7 mouse cellular contexts compared by ENCODE assay signal in the genomic region with DNA sequence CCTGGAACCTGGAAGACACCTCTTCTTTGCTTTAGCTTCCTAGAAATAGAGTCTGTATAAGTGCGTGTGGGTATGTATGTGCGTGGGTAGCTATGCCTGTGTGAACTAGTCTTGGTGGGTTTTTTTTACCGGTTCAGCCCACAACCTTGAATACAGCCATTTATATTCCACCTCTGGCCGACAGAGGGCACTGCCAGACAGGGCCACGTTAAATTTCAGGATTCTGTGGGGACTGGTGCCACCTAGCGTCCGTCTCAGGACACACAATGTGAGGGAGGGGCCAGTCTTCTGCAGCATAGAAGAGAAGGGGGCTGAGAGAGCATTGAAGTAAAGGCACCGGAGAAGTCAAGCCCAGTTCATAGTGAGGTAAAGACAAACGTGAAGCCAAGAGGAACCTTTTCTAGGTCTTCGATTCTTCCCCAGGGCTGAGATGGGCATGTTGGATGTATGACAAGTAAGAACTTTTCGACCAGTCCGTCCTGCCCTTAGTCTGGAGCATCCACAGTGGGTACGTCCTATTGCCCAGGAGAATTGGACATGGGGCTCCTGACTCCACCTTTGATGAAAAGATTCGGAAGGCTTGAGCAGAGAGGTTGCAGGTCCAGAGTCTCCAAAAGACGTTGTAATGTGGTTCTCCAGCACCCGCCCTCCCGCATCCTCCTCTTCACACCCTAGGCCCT. TPM values are rescaled to one million over a fixed set of nuclear protein-coding genes. Genes with fewer than 3 reads are reported as not detected.
A peak's percentile ranks its signal among the peaks of the same experiment; 100 is the strongest.
DNase-seq lines count a peak whose midpoint lies in the region; ATAC-seq and TF ChIP-seq lines count a peak whose summit lies in the region.

No protein-coding gene starts in this region.

- H3K4me3 ChIP-seq in embryonic facial prominence, embryonic 10.5 days: no peak overlapping the region
- H3K4me3 ChIP-seq in limb, embryonic 13.5 days: no peak overlapping the region
- H3K4me3 ChIP-seq in midbrain, postnatal 0 days (ENCODE audit: low read depth, low read length): no peak overlapping the region

- 0 out of 2 replicates have a peak, but pooled peaks cover 14% of the 10 kb centered on the region for H3K4me1 ChIP-seq in embryonic facial prominence, embryonic 10.5 days
- H3K4me1 ChIP-seq in limb, embryonic 13.5 days: no peaks in the 10 kb centered on the region
- no peaks in the 10 kb centered on the region for H3K4me1 ChIP-seq in midbrain, postnatal 0 days (ENCODE audit: insufficient read depth, low read length)

- peak; percentile 91 for DNase-seq in adrenal gland, postnatal 14 days
- peak; percentile 86 for DNase-seq in embryonic facial prominence, embryonic 10.5 days (ENCODE audit: low spot score)
- DNase-seq in kidney, adult 8-10 months: peak; percentile 67 to 88
- peak; percentile 85 for DNase-seq in midbrain, postnatal 0 days (ENCODE audit: low spot score)
- peak; percentile 77 to 85 for DNase-seq in spleen, postnatal 14 days (ENCODE audit: low spot score in 2 of 2)

- no peak overlapping the region for H3K4me2 ChIP-seq in limb, embryonic 13.5 days (replicated peaks)
- H3K4me2 ChIP-seq in midbrain, postnatal 0 days (ENCODE audit: low read depth, low read length, poor library complexity, severe bottlenecking): no peak overlapping the region

- peak; percentile 98 for ATAC-seq in granulocyte monocyte progenitor cell, adult 5-6 weeks (replicated peaks; ENCODE audit: poor library complexity, severe bottlenecking)
- ATAC-seq in limb, embryonic 13.5 days (ENCODE audit: low FRiP score, low read depth): peak; percentile 66; the same call in 1 of the 2 replicates
- peak; percentile 77 for ATAC-seq in midbrain, postnatal 0 days (ENCODE audit: low FRiP score)

- H3K9ac ChIP-seq in limb, embryonic 13.5 days: no peak overlapping the region
- H3K9ac ChIP-seq in midbrain, postnatal 0 days (replicated peaks; ENCODE audit: low read length, poor library complexity, severe bottlenecking): no peak overlapping the region

- H3K9me3 ChIP-seq in embryonic facial prominence, embryonic 10.5 days: no peaks in the 10 kb centered on the region
- no peaks in the 10 kb centered on the region for H3K9me3 ChIP-seq in limb, embryonic 13.5 days
- no peaks in the 10 kb centered on the region for H3K9me3 ChIP-seq in midbrain, postnatal 0 days (ENCODE audit: low read length)

- peak; percentile 100 for TF ChIP-seq CTCF in midbrain, postnatal 0 days (IDR thresholded peaks at IDR 0.05)

- no peak overlapping the region for H3K27ac ChIP-seq in embryonic facial prominence, embryonic 10.5 days (replicated peaks)
- no peak overlapping the region for H3K27ac ChIP-seq in limb, embryonic 13.5 days
- H3K27ac ChIP-seq in midbrain, postnatal 0 days (ENCODE audit: low read depth, low read length): no peak overlapping the region

- 0 out of 2 replicates have a peak, but pooled peaks cover 4% of the 10 kb centered on the region for H3K27me3 ChIP-seq in embryonic facial prominence, embryonic 10.5 days (replicated peaks; ENCODE audit: low read depth, poor library complexity, severe bottlenecking)
- H3K27me3 ChIP-seq in limb, embryonic 13.5 days: peaks cover 3% of the 10 kb centered on the region; the same call in 1 of the 2 replicates
- H3K27me3 ChIP-seq in midbrain, postnatal 0 days (ENCODE audit: insufficient read depth, low read length): 0 out of 2 replicates have a peak, but pooled peaks cover 3% of the 10 kb centered on the region

- 38% methylated on average over 17 of the region's 17 CpGs for WGBS in embryonic facial prominence, embryonic 10.5 days
- 32% methylated on average over 17 of the region's 17 CpGs for WGBS in limb, embryonic 13.5 days
- WGBS in midbrain, postnatal 0 days: 32% methylated on average over 17 of the region's 17 CpGs

- H3K36me3 ChIP-seq in embryonic facial prominence, embryonic 10.5 days (replicated peaks): no peaks in the 10 kb centered on the region
- no peaks in the 10 kb centered on the region for H3K36me3 ChIP-seq in limb, embryonic 13.5 days
- H3K36me3 ChIP-seq in midbrain, postnatal 0 days (ENCODE audit: insufficient read depth, low read length): no peaks in the 10 kb centered on the region

RNA-seq across cellular contexts. Expression of a gene that starts 20.3 kb away (rescaled TPM):
- 1.2 and 2.5 TPM in 2 replicates for total RNA-seq in adrenal gland, postnatal 14 days (2021)
- polyA plus RNA-seq in embryonic facial prominence, embryonic 10.5 days (2016; fragmentation: Nextera tagmentation; extraction: Ambion mirVana): 0.38 and 0.66 TPM in 2 replicates
- 19.4 and 21.5 TPM in 2 replicates for total RNA-seq in granulocyte monocyte progenitor cell, adult 5-6 weeks (2014; fragmentation: Nextera tagmentation)
- 6.5 and 9.0 TPM in 2 replicates for total RNA-seq in granulocyte monocyte progenitor cell, adult 5-6 weeks (2017)
- polyA plus RNA-seq in limb, embryonic 13.5 days (2015; fragmentation: Nextera tagmentation; extraction: Ambion mirVana): 0.62 and 0.98 TPM in 2 replicates
- 0.55 and 1.2 TPM in 2 replicates for total RNA-seq in midbrain, postnatal 0 days (2014; rRNA removed)
- polyA plus RNA-seq in midbrain, postnatal 0 days (2015; fragmentation: Nextera tagmentation; extraction: Ambion mirVana): 0.20 TPM in 1 of 2 replicates, not detected in the other

RNA-seq across cellular contexts. Expression of a gene that starts 31.3 kb away (rescaled TPM):
- total RNA-seq in adrenal gland, postnatal 14 days (2021): not detected in 2 replicates
- polyA plus RNA-seq in embryonic facial prominence, embryonic 10.5 days (2016; fragmentation: Nextera tagmentation; extraction: Ambion mirVana): 1.2 and 1.9 TPM in 2 replicates
- total RNA-seq in granulocyte monocyte progenitor cell, adult 5-6 weeks (2014; fragmentation: Nextera tagmentation): not detected in 2 replicates
- total RNA-seq in granulocyte monocyte progenitor cell, adult 5-6 weeks (2017): not detected in 2 replicates
- polyA plus RNA-seq in limb, embryonic 13.5 days (2015; fragmentation: Nextera tagmentation; extraction: Ambion mirVana): 0.05 TPM in 1 of 2 replicates, not detected in the other
- 7.6 and 7.9 TPM in 2 replicates for total RNA-seq in midbrain, postnatal 0 days (2014; rRNA removed)
- 5.9 and 6.0 TPM in 2 replicates for polyA plus RNA-seq in midbrain, postnatal 0 days (2015; fragmentation: Nextera tagmentation; extraction: Ambion mirVana)

RNA-seq across cellular contexts. Expression of a gene that starts 35.5 kb away (rescaled TPM):
- total RNA-seq in adrenal gland, postnatal 14 days (2021): 62.9 and 65.5 TPM in 2 replicates
- polyA plus RNA-seq in embryonic facial prominence, embryonic 10.5 days (2016; fragmentation: Nextera tagmentation; extraction: Ambion mirVana): 46.7 and 51.7 TPM in 2 replicates
- total RNA-seq in granulocyte monocyte progenitor cell, adult 5-6 weeks (2014; fragmentation: Nextera tagmentation): 50.9 and 61.5 TPM in 2 replicates
- 58.6 and 64.3 TPM in 2 replicates for total RNA-seq in granulocyte monocyte progenitor cell, adult 5-6 weeks (2017)
- 63.0 and 63.8 TPM in 2 replicates for polyA plus RNA-seq in limb, embryonic 13.5 days (2015; fragmentation: Nextera tagmentation; extraction: Ambion mirVana)
- 43.6 and 56.4 TPM in 2 replicates for total RNA-seq in midbrain, postnatal 0 days (2014; rRNA removed)
- 44.5 and 46.5 TPM in 2 replicates for polyA plus RNA-seq in midbrain, postnatal 0 days (2015; fragmentation: Nextera tagmentation; extraction: Ambion mirVana)

RNA-seq across cellular contexts. Expression of a gene that starts 35.6 kb away (rescaled TPM):
- 49.3 and 54.1 TPM in 2 replicates for total RNA-seq in adrenal gland, postnatal 14 days (2021)
- 33.1 and 34.3 TPM in 2 replicates for polyA plus RNA-seq in embryonic facial prominence, embryonic 10.5 days (2016; fragmentation: Nextera tagmentation; extraction: Ambion mirVana)
- 44.8 and 57.8 TPM in 2 replicates for total RNA-seq in granulocyte monocyte progenitor cell, adult 5-6 weeks (2014; fragmentation: Nextera tagmentation)
- 48.5 and 51.3 TPM in 2 replicates for total RNA-seq in granulocyte monocyte progenitor cell, adult 5-6 weeks (2017)
- 30.4 and 31.5 TPM in 2 replicates for polyA plus RNA-seq in limb, embryonic 13.5 days (2015; fragmentation: Nextera tagmentation; extraction: Ambion mirVana)
- total RNA-seq in midbrain, postnatal 0 days (2014; rRNA removed): 36.7 and 44.1 TPM in 2 replicates
- 19.3 and 22.2 TPM in 2 replicates for polyA plus RNA-seq in midbrain, postnatal 0 days (2015; fragmentation: Nextera tagmentation; extraction: Ambion mirVana)
